In the genomic region with DNA sequence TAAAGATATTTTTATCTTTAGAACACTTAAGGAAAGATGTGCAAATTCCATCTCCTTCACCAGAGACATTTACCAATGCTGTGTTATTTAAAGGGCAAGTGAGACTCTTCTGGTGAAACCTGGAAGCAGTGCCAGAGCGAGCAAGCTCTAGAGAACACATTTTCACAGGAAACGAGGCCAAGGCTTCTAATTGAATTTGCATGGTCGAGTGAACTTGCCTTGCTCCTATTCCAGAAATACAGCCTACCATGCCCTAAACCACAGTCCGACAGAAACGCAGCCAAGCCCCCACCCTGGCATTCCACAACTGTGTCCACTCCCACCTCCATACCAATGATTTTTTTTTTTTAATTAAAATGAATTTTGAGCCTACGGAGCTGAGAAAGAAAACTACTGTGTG, we compare ENCODE assay signal across 10 mouse cellular contexts.
DNase-seq lines count a peak whose midpoint lies in the region; ATAC-seq lines count a peak whose summit lies in the region.
"Had no signal": no experiment of that assay in that cellular context is flagged by ENCODE, and none has a peak within 500 bp of the region (broad histone marks: within the 10 kb centered on the region; RNA-seq: fewer than 3 reads in every experiment).

No protein-coding gene starts in this region.

- H3K36me3 ChIP-seq in forebrain, embryonic 13.5 days (ENCODE audit: poor library complexity, severe bottlenecking) = no peaks in the 10 kb centered on the region
- no peaks in the 10 kb centered on the region for H3K36me3 ChIP-seq in intestine, embryonic 15.5 days
- H3K36me3 ChIP-seq: heart, embryonic 10.5 days had no signal

- no peak overlapping the region for H3K4me3 ChIP-seq in forebrain, embryonic 13.5 days
- H3K4me3 ChIP-seq in intestine, embryonic 15.5 days (replicated peaks) = no peak overlapping the region
- H3K4me3 ChIP-seq: heart, embryonic 10.5 days had no signal

- no peaks in the 10 kb centered on the region for H3K9me3 ChIP-seq in forebrain, embryonic 13.5 days (replicated peaks)
- no peaks in the 10 kb centered on the region for H3K9me3 ChIP-seq in intestine, embryonic 15.5 days
- H3K9me3 ChIP-seq: heart, embryonic 10.5 days had no signal

- intact Hi-C loops in left cerebral cortex, postnatal 4 days (cut with DNase I) = no loop called here

- H3K4me2 ChIP-seq in forebrain, embryonic 13.5 days = no peak overlapping the region
- H3K4me2 ChIP-seq in intestine, embryonic 15.5 days (replicated peaks) = no peak overlapping the region

- peak; percentile 45; the same call in 1 of the 2 replicates for ATAC-seq in forebrain, embryonic 13.5 days
- ATAC-seq in intestine, embryonic 15.5 days = no peak
- no peak for ATAC-seq in monocyte, adult 5-6 weeks (replicated peaks; ENCODE audit: insufficient number of reproducible peaks, low FRiP score, low TSS enrichment, poor library complexity, severe bottlenecking)

- no peak overlapping the region for H3K27ac ChIP-seq in forebrain, embryonic 13.5 days
- H3K27ac ChIP-seq in intestine, embryonic 15.5 days = no peak overlapping the region
- H3K27ac ChIP-seq: heart, embryonic 10.5 days; macrophage had no signal

- H3K4me1 ChIP-seq in forebrain, embryonic 13.5 days = peaks cover 27% of the 10 kb centered on the region
- no peaks in the 10 kb centered on the region for H3K4me1 ChIP-seq in intestine, embryonic 15.5 days (replicated peaks)

- H3K27me3 ChIP-seq in forebrain, embryonic 13.5 days = no peaks in the 10 kb centered on the region
- no peaks in the 10 kb centered on the region for H3K27me3 ChIP-seq in intestine, embryonic 15.5 days (replicated peaks)

- DNase-seq in left cerebral cortex, adult 18-20 months (ENCODE audit: low spot score in 2 of 2) = peak; percentile 15 to 31
- DNase-seq in left cerebral cortex, adult 8-10 months (ENCODE audit: low spot score in 2 of 2) = no peak
- peak; percentile 30 for DNase-seq in cerebellum, adult 9-10 months
- peak; percentile 58 for DNase-seq in left cerebral cortex, postnatal 4 days
- no peak for DNase-seq in adipocyte (ENCODE audit: low spot score)

- WGBS in forebrain, embryonic 13.5 days = 22% methylated on average over 6 of the region's 6 CpGs
- WGBS in intestine, embryonic 15.5 days = 69% methylated on average over 6 of the region's 6 CpGs

- H3K9ac ChIP-seq in forebrain, embryonic 13.5 days = no peak overlapping the region
- no peak overlapping the region for H3K9ac ChIP-seq in intestine, embryonic 15.5 days

Comparison
In these comparisons a context has a peak if more than half of its experiments do, and no peak if none do; other contexts are left out.
1. DNase-seq: peak in left cerebral cortex, adult 18-20 months (2 of 2), cerebellum, adult 9-10 months (single experiment) and left cerebral cortex, postnatal 4 days (single experiment); none in left cerebral cortex, adult 8-10 months (0 of 2) and adipocyte (single experiment).